Mouse (Mus musculus) megakaryocyte, embryonic 14.5 days (primary cell): ENCODE measurements around the gene Olfr1097.

ENCODE experiments used
- FLI1 ChIP-seq: IDR thresholded peaks from 2 replicates; pipeline ENCODE4 v1.6.1; 2012; ENCODE audit warnings: low read length, inconsistent platforms, mixed read lengths
- GATA1 ChIP-seq: IDR thresholded peaks from 3 replicates; pipeline ENCODE4 v1.6.1; 2012; ENCODE audit warnings: mixed read lengths, low read length, inconsistent platforms, borderline replicate concordance

GRCm38 (mm10) chr2:86892116-86892515, at the start of gene Olfr1097:
- no peak for TF ChIP-seq FLI1
- no peak for TF ChIP-seq GATA1
